Mouse (Mus musculus) c-Kit-negative CD71-positive TER-119-positive erythroid progenitor cells, embryonic 14.5 days (primary cell): ENCODE results near the gene Zfp386.
"Not testable (repeated sequence)": the region's sequence is repeated elsewhere in the genome, so short reads cannot be mapped to it uniquely, and the experiment has no call there.

Experiments
- DNase-seq: peaks from one replicate; pipeline ENCODE4 v3.0.0-alpha.2; 2013; ENCODE audit warnings: low read depth, low spot score

The Zfp386 gene

DNA sequence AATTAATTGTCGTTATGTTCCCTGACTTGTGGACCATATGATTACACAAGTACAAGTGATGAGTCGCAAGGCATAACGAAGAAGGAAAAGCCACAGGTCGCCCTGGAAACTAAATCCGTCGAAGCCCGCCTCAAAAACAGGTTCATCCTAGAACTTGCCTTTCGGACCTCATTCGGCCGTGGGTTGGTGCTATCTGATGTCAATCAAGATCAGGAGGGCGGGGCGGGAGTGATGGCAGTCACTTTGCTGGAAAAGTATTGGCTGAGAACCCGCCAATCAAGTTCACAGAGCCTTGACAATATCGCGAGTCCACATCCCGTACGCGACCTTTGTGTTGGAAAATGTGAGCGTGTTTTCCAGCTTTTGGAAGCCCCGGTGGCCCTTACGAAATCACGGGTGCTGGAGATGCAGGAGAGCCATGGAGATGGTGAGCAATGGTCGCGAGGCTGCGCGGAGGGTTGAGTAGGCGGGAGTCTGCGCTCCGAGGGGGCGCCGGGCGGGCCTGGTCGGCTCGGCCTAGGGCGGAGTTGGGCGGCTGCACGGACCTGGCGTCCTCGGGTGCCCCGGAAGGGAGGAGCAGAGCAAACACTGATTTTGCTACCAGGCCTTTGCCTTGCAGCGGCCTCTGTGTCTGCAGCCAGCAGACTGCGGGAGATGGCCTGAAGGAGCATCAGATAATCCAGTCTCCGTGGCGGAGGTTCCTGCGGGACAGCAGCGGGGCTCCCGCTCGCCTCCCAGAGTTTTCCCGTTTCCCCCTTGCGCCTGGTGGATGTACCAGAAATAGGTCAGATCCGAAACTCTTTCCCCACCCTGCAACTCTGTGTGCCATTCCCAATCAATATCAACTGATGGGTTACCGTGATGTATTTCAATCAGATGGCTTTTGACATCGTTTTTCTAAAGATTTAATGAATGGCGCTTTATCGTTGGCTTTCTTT is at the start of gene Zfp386:
Zfp386 (plus strand) TSS at position 285 of the 938 bp plus-strand sequence.
- DNase-seq, result peak; percentile 45

DNA sequence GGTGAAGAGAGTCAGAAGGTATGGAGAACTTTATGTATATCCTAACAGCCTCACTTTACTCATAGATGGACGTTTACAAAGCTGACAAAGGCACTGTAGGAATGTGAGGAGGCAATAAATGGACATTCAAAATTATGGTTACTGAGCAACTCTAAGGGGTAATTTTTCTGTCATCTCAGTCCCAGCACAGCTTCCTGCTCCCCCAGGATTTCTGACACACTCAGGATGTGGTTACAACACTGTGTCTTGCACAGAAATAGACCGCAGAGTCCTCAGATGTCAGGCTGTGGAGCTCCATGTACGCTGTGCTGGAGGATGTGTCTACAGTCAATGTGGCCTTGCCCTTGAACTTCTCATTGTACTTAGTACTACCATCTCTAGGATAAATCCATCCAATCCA is 47.7 kb upstream of the Zfp386 start:
- not testable (repeated sequence) for DNase-seq

DNA sequence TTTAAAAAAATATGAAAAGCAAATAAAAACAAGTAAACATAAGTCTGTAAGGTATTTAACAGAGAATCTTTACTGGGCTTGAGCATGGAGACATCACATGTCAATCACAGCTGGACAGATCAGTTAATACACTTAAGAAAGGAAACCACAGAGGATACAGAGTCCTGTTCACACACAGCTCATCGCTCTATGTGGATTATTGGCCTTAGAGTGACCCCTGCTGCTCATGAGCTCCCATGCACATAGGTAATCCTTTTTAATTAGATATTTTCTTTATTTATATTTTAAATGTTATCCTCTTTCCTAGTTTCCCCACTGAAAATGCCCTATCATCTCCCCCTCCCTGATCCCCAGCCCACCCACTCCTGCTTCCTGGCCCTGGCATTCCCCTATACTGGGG is 44.6 kb upstream of the Zfp386 start:
- DNase-seq, result not testable (repeated sequence)

DNA sequence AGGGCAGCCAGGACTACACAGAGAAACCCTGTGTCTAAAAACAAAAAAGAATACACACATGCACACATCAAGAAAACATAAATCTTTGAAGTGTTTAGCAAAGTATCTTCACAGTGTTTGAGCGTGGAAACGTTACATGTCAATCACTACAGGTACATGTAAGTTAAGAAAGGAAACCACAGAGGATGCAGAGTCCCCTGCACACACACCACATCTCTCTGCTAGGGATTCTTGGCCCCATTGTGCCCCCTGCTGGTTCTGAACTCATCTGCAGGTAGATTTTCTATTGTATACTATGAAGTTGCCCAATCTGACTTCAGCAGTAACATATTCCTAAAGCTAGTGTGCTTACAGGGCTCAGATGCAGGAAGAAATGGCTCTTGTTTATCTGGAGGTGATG is 36.7 kb upstream of the Zfp386 start:
- DNase-seq, result no peak

DNA sequence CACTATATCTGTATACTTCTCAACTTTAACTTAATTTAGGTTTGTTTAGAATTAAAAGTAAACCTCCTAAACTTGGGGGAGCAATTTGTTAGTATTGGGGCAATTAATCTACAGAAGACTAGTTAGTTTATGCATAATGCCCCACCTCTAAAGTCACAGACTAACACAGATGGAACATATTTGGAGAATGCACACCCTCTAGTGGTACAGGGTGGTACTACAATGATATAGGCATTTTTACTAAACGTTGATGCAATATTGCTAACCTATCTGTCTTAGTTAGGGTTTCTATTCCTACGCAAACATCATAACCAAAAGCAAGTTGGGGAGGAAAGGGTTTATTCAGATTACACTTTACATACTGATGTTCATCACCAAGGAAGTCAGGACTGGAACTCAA is 19.4 kb upstream of the Zfp386 start:
- peak; percentile 22 for DNase-seq

DNA sequence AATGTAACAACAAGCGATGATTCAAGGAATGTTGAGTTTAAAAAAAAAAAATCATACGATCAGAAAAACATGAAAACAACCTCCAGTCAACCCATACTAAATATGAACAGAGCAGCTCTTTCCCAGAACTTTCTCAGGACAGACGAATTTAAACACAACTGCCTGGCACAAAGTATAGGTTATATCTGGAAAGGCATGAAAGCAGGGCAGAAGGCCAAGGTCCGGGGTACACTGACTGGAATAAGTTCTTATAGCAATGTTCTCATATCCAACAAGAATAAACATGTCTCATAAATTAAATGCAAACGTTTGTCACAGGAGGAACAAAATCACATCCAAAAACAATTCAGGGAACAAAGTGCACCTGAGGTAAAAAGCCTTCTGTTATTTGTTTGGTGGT is 12.2 kb upstream of the Zfp386 start:
- DNase-seq, result no peak

DNA sequence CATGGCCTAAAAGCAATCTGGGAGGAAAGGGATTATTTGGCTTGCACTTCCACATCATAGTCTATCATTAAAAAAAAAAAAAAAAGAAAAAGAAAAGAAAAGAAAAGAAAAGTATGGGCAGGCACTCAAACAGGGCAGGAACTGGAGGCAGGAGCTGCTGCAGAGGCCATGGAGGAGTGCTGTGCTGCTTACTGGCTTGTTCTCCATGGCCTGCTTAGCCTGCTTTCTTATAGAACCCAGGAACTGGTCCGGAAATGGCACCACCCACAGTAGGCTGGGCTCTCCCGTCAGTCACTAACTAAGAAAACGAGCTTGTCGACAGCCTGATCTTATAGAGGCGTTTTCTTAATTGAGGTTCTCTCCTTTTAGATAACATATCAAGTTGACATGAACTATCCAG is 2.7 kb upstream of the Zfp386 start:
- no peak for DNase-seq

DNA sequence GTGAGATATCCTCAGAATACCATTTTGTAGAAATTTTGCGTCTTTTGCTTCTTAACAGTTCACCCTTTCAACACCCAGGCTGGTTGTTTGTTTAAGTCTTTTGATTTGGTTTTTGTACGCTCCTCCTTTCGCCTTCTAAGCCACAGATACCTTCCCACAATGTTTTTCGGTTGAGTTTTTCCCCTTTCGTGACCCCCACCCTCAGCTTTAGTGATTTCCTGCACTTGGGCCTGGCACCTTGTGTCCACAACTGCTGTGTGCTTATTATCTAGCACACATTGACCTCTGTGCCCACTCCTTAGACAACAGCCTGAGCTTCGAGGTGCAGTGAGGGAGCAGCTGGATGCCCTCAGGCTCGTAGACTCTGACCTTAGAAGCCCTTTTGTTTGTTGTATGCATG is 1.2 kb downstream of the Zfp386 start:
- no peak for DNase-seq

DNA sequence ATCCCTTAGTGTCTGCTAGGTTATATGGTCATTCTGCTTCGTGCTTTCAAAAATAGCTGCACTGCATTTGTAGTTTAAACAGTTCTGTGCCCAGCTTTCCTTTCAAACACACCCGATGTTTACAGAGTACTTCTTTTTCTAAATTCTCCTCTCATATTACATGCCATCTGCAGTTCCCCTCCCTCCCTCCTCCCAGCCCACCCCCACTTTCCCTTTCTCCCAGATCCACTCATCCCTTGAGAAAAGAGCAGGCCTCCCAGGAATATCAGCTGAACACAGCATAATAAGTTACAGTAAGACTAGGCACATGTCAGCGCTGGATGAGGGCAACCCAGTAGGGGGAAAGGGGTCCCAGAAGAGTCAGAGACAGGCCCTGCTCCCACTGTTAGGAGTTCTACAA is 1.7 kb downstream of the Zfp386 start:
- no peak for DNase-seq

DNA sequence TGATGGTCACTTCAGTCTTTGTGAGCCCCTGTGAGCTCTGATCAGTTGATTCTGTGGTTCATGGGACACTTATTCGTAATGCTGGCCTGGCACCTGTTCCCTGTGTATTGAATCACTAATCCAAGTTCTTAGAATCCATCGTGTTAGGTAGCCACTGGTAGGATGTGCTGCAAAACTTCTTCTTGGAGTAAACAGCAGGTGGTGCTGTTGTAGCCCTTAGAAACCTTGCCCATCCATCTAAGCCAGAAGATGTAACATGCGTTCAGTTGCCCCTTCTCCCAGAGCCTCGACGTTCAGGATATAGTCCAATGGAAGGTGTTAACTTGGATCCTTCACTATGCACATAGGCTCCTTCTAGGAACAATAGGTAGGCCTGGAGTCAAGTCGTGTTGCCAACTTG is 2.2 kb downstream of the Zfp386 start:
- DNase-seq, result no peak

DNA sequence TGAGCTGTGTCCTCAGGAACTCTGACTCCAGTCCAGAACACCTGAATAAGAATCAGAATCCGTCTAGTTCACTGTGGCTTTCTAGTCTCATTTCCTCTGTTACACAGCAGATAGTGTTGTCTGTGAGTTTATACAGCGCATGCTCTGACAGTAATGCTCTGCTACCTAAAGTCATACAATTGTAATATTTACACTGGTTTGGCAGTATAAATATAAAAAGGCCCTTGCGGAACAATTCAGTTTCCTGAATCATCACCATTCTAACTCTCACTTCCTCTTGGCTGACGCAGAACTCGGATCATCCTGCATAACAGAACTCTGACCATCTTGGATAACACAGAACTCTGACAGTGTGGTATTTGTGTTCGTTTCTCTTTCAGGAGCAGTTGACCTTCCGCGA is 6.8 kb downstream of the Zfp386 start:
- DNase-seq, result no peak

DNA sequence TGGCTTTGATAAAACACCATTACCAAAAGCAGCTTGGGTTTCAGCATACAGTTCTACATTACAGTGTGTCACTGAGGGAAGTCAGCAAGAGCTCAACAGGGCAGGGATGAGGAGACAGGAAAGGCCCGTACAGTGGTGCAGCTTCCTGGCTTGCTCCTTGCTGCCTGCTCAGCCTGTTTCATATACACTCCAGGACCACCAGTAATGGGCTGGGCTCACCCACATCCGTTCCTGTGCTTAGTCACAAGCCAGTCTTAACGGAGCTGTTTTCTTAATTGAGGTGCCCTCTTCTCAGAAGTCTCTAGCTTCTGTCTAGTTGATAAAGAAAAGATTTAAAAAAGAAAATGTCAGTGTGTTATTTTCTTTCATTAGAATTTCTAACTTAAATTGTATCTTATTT is 8.6 kb downstream of the Zfp386 start:
- no peak for DNase-seq

DNA sequence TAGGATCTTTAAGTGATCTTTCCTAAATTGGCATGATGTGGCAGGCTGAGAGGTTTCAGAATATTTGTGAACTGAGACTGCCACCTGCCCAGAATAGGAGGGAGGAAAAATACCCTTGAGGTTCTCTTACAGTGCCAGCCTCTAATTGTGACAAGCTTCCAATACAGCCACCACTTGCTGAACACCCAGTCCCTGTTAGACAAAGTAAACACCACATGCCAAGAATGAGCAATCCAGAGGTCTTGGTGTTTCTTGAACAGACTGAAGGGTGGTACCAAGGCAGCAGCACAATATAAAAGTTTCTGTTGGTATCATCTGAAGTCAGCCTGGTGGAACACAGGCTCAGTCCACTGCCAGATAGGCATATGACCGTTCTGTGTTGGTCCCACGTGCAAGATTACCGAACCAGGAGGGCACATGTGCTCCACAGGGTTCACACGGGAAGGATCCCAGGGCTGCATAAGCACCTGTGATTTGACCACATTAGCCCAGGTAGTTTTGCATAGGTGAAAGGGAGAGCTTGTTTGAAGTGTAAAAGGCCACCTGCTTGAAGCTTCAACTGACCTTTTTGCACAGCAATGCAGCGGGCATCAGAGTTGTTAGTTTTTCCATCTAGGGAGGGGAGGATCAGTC is 14.2 kb downstream of the Zfp386 start:
- DNase-seq, result no peak

DNA sequence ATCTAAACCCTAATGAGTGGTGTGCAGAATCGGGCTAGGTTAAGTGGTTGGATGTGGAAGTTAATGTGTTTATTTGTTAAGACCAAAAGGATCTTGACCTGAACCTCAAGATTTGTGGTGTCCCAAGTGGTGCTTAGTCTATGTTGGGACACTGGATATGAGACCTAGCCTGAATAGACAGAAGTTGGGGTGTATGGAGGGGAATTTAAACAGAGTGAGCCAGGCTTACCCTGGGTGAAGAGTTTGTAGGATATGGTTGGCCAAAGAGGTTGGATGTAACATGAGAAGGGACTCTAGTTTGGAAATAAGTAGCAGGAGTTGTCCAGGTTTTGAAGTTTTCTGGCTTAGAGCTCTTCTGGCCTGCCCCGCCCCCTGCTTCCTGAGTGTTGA is 14.7 kb downstream of the Zfp386 start:
- DNase-seq, result no peak

DNA sequence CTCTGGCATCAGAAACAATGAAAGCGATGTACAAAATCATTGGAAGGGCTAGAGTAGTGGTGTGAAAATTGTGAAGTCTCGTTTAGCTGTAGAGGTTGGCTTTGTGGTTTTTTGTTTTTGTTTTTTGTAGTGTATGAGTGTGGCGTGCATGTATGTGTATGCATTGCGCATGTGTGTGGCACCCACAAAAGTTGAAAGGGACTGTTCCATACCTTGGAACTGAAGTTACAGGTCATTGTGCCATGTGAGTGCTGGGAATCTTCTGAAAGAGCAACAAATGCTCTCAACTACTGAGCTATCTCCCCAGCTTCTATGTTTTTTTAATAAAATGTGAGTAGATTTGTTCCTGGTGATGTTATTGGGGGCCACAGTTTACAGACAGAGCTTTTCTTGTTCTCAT is 15.5 kb downstream of the Zfp386 start:
- DNase-seq, result no peak

DNA sequence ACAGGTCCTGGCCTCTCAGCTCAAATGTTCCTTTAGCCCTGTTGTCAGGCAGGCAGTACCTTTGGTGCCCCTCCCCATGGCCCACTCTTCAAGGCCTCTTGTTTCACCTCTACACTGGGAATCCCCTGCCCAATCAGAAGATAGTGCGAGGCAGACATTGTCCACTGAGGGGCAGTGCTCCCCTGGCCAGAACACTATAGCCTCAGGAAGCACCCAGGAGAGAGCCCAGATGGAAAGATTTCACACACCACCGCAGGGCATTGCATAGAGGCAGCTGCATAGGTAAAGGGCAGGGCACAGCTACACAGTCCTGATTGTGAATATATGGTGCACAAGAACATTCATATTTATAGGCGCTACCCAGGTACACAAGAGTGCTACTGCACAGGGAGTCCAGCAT is 23.5 kb downstream of the Zfp386 start:
- DNase-seq, result no peak

DNA sequence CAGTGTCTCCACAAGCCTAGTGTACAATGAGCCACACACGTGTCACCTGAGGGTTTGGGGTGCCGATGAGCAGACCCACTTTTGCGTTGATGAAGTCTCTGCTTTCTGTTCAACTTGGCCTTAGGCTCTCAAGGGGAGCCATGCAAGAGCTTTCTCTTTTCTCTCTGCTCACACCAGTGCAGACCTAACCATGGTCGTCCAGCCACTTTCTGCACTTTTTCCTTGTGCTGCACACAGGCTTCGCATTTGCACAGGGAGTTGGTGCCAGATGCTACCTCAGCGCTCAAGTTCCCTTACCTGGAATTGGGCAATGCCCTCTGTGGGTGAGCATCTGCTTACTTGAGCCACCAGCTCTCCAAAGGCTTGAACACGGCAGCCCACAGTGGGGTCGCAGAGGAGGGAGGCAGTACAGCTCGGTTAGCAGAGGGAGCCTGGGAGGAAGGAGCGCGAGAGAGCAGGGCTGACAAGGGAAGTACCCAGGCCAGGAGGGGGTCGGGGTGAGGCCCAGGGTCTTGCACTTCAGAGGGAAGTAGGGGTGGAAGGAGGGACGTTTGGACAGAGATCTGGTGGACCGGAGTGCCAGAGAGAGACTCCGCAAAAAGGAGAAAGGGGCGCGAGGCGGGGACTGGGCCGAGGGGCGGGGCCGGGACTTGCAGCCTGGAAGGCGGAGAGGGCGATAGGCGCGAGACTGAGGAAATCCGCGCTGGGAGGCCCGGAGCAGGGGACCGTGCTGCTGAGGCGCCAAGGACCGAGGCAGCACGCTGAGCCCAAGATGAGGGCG is 29.7 kb downstream of the Zfp386 start, which contains the start of gene Vipr2:
Vipr2 (plus strand) TSS at position 653 of the 781 bp plus-strand sequence.
- DNase-seq, result no peak

DNA sequence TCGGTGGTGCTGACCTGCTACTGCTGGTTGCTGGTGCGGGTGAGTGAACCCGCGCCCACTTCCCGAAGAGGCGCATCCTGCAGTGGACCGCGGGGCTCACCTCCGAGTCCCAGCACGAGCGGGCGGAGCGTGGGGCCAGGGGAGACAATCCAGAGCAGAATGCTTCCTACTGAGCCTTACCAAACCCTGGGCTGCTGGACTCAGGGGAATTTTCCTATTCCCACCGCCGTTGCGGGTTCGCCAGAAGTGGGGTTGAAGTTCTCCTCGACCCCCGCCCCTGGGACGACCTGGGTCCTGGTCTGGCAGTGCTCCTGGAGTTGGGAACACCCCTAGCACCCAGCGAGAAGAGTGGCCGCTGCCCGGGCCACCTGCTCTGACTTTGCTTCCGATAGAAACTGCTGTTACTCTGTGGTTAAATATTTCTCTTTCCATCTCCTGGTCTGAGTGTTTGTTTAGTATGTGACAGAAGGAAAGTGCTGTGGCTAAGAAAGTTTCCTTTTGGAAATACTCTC is 30.4 kb downstream of the Zfp386 start:
- no peak for DNase-seq

DNA sequence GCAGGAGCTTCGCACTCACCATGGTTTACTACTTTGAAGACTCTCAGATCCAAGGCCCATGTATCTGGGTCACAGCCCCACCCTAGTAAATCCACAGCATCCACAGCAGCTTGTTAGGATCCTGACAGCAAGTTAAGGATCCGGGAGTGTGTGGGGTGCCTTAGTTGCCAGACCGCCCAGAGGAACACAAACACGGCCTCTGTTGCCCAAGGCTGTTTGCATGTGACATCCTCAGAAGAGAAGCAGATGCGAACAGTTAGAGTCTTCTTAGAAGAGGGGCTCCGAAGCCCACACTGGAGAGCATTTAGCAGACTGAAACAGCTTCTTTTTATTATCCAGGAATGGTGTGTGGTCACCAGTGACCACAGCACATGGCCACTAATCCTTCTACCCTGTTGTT is 35.6 kb downstream of the Zfp386 start:
- no peak for DNase-seq

DNA sequence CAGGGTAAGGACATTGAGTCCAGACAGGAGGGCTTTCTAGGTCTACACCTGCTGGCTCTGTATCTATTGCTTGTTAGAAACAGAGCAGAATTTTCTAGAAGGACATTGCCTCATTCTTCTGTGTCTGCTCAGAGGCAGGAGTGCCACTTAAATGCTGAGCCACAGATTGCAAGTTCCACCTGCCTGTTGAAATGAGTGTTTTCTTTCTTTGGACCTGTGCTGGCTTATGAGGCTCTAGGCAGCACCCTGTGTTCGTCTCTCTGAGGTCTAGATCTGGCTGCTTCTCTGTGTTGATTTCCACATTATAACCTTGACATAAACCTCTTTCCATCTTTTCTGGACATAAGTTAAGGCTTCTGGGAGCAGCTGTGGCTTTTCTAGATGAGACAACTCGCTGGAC is 36.8 kb downstream of the Zfp386 start:
- DNase-seq, result no peak

DNA sequence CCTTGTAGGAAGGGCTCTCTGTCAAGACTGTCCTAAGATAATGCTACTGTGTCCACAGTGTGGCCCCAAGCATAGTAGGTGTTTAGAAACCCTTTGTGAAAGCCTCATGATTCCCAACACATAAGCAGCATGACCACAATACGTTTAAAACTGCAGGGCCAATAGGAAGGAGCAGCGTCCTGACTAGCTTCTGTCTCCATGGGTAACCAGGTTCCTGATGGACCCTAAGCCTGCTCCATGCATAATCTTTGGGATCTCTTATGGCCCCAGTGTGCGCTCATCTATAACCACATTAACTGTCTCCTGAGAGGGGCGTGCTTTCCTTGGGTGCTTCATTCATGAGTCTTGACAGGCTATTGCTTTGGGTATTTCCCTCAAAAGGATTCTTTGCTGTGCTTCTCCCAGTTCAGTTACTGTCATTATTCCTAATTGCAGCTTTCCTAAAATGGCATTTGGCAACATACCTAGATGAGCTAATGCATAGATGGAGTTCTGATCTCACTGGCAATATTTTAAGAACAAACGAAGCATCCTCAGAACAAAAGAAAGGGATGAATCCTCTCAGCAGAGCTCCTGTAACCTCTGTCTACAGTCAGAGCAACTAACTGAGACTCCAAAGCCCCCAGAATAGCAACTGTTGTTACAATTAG is 39.6 kb downstream of the Zfp386 start:
- DNase-seq, result no peak

DNA sequence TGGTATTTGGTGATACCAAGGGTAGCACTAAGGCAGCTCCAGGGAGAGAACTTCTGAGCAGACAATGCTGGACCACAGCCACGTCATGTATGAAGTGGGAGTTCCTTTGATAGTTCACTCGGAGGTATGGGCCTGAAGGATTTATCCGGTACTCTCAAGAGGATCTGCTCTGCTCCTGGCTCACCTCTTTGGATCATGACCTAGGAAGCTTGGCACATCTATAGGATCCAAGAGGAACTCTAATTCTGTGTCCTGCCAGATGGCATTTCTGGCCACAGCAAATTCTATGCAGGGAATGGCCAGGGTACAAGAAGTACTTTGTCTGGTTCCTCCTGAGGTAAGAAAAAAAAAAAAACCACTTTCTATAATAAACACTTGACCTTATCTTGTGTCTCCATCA is 42.3 kb downstream of the Zfp386 start:
- no peak for DNase-seq
